Mouse (Mus musculus) CH12.LX (cell line): ENCODE data around the gene 1700125H20Rik. TPM values are rescaled to one million over a fixed set of nuclear protein-coding genes. Genes with fewer than 3 reads are reported as not detected.
A peak's percentile ranks its signal among the peaks of the same experiment; 100 is the strongest.

Source experiments
- DNase-seq: peaks from one replicate; pipeline ENCODE4 v3.0.0-alpha.2; 2013; ENCODE audit errors: extremely low read depth
- H3K27ac ChIP-seq: 2 replicates; pipeline ENCODE4 v1.5.1; 2012; ENCODE audit warnings: low read depth, mild to moderate bottlenecking, control low read depth, moderate library complexity; ENCODE audit not compliant: insufficient read depth
- H3K27me3 ChIP-seq: replicated peaks from 2 replicates; pipeline ENCODE3; 2012; ENCODE audit warnings: inconsistent platforms
- H3K36me3 ChIP-seq, 2 experiments: replicated peaks in 1 of 2; 2 replicates each; pipeline versions ENCODE3 to v1.6.1; 2012; ENCODE audit warnings: inconsistent platforms in 1 of 2, low read length in 1 of 2, mild to moderate bottlenecking in 1 of 2, mixed read lengths in 1 of 2, moderate library complexity in 1 of 2; ENCODE audit not compliant: control insufficient read depth in 1 of 2, insufficient read depth in 1 of 2
- H3K4me1 ChIP-seq, 2 experiments: 2 replicates each; pipeline ENCODE4 v1.6.1; 2012; ENCODE audit warnings: inconsistent platforms in 1 of 2, moderate library complexity in 1 of 2; ENCODE audit not compliant: insufficient read depth in 2 of 2, control insufficient read depth in 1 of 2
- H3K4me2 ChIP-seq: 2 replicates; pipeline ENCODE4 v1.6.1; 2012; ENCODE audit warnings: low read depth, mild to moderate bottlenecking, control low read depth; ENCODE audit not compliant: poor library complexity, insufficient read depth, severe bottlenecking
- H3K4me3 ChIP-seq, 3 experiments: fragments of 150-350 bp in 1 of 3; sonication (generic) in 1 of 3; replicated peaks in 1 of 3; 2 replicates each; pipeline versions ENCODE3 to v1.5.1; 2011 to 2012; ENCODE audit warnings: low read depth in 2 of 3, low read length in 2 of 3, mild to moderate bottlenecking in 2 of 3, moderate library complexity in 2 of 3, control low read depth in 1 of 3, improper control_type of control experiment in 1 of 3, inconsistent platforms in 1 of 3, mixed read lengths in 1 of 3; ENCODE audit not compliant: poor library complexity in 1 of 3
- H3K79me2 ChIP-seq: replicated peaks from 2 replicates; pipeline ENCODE4 v1.6.1; 2012; ENCODE audit warnings: mild to moderate bottlenecking, moderate library complexity; ENCODE audit not compliant: control insufficient read depth, poor library complexity, insufficient read depth, severe bottlenecking; ENCODE audit errors: extremely low read depth
- H3K9ac ChIP-seq: 2 replicates; pipeline ENCODE4 v1.6.1; 2012; ENCODE audit warnings: low read depth, mild to moderate bottlenecking, control low read depth, moderate library complexity; ENCODE audit not compliant: insufficient read depth
- H3K9me3 ChIP-seq: replicated peaks from 2 replicates; pipeline ENCODE3; 2012; ENCODE audit warnings: low read length, inconsistent platforms, mixed read lengths
- BHLHE40 ChIP-seq: IDR thresholded peaks from 2 replicates; pipeline ENCODE4 v1.6.1; 2011; ENCODE audit warnings: mild to moderate bottlenecking, low read depth, low read length, improper control_type of control experiment
- CHD2 ChIP-seq: IDR thresholded peaks from 2 replicates; pipeline ENCODE4 v1.6.1; 2011; ENCODE audit warnings: low read length, improper control_type of control experiment
- CTCF ChIP-seq, 2 experiments: IDR thresholded peaks in 1 of 2; conservative IDR thresholded peaks in 1 of 2; 2 replicates each; pipeline ENCODE4 v1.5.1; 2011 to 2012; ENCODE audit warnings: low read depth in 2 of 2, low read length in 2 of 2, improper control_type of control experiment in 1 of 2, inconsistent platforms in 1 of 2, mild to moderate bottlenecking in 1 of 2, moderate library complexity in 1 of 2
- E2F4 ChIP-seq: IDR thresholded peaks from 2 replicates; pipeline ENCODE4 v1.6.1; 2011; ENCODE audit warnings: low read depth, low read length, improper control_type of control experiment; ENCODE audit not compliant: insufficient replicate concordance
- ELF1 ChIP-seq: IDR thresholded peaks from 2 replicates; pipeline ENCODE4 v1.6.1; 2014; ENCODE audit warnings: low read depth, mild to moderate bottlenecking, inconsistent platforms, low read length, improper control_type of control experiment
- EP300 ChIP-seq: IDR thresholded peaks from 2 replicates; pipeline ENCODE4 v1.6.1; 2011; ENCODE audit warnings: low read length, improper control_type of control experiment
- ETS1 ChIP-seq: conservative IDR thresholded peaks from 2 replicates; pipeline ENCODE4 v1.6.1; 2012; ENCODE audit warnings: low read depth, mild to moderate bottlenecking, inconsistent platforms, low read length, improper control_type of control experiment, moderate library complexity
- HCFC1 ChIP-seq: IDR thresholded peaks from 2 replicates; pipeline ENCODE4 v1.6.1; 2012; ENCODE audit warnings: low read depth, mild to moderate bottlenecking, inconsistent platforms, low read length, improper control_type of control experiment
- IRF4 ChIP-seq: IDR thresholded peaks from 2 replicates; pipeline ENCODE4 v1.6.1; 2014; ENCODE audit warnings: low read depth, mild to moderate bottlenecking, inconsistent platforms, low read length, improper control_type of control experiment
- JUND ChIP-seq: conservative IDR thresholded peaks from 2 replicates; pipeline ENCODE4 v1.6.1; 2011; ENCODE audit warnings: low read depth, low read length, improper control_type of control experiment
- KAT2A ChIP-seq: IDR thresholded peaks from 2 replicates; pipeline ENCODE4 v1.6.1; 2012; ENCODE audit warnings: low read length, improper control_type of control experiment, inconsistent platforms; ENCODE audit not compliant: insufficient replicate concordance
- MAFK ChIP-seq: IDR thresholded peaks from 2 replicates; pipeline ENCODE4 v1.6.1; 2011; ENCODE audit warnings: low read length, improper control_type of control experiment; ENCODE audit not compliant: insufficient replicate concordance
- MAX ChIP-seq: IDR thresholded peaks from 2 replicates; pipeline ENCODE4 v1.6.1; 2011; ENCODE audit warnings: low read length, improper control_type of control experiment
- MAZ ChIP-seq: IDR thresholded peaks from 2 replicates; pipeline ENCODE4 v1.6.1; 2012; ENCODE audit warnings: low read depth, mild to moderate bottlenecking, inconsistent platforms, low read length, improper control_type of control experiment, moderate library complexity
- MEF2A ChIP-seq: IDR thresholded peaks from 2 replicates; pipeline ENCODE4 v1.6.1; 2014; ENCODE audit warnings: low read depth, mild to moderate bottlenecking, inconsistent platforms, low read length, improper control_type of control experiment, borderline replicate concordance
- MXI1 ChIP-seq: IDR thresholded peaks from 2 replicates; pipeline ENCODE4 v1.6.1; 2011; ENCODE audit warnings: mild to moderate bottlenecking, low read depth, low read length, improper control_type of control experiment
- MYC ChIP-seq: IDR thresholded peaks from 2 replicates; pipeline ENCODE4 v1.6.1; 2011; ENCODE audit warnings: low read depth, mild to moderate bottlenecking, improper control_type of control experiment, low read length
- NELFE ChIP-seq: IDR thresholded peaks from 2 replicates; pipeline ENCODE4 v1.6.1; 2011; ENCODE audit warnings: low read depth, low read length, improper control_type of control experiment
- NRF1 ChIP-seq: IDR thresholded peaks from 2 replicates; pipeline ENCODE4 v1.6.1; 2014; ENCODE audit warnings: low read depth, mild to moderate bottlenecking, inconsistent platforms, low read length, improper control_type of control experiment, moderate library complexity
- POLR2A ChIP-seq: IDR thresholded peaks from 2 replicates; pipeline ENCODE4 v1.6.1; 2011; ENCODE audit warnings: low read depth, mild to moderate bottlenecking, improper control_type of control experiment, low read length
- POLR2AphosphoS2 ChIP-seq: IDR thresholded peaks from 2 replicates; pipeline ENCODE4 v1.6.1; 2011; ENCODE audit warnings: low read depth, low read length, improper control_type of control experiment
- SIN3A ChIP-seq: IDR thresholded peaks from 2 replicates; pipeline ENCODE4 v1.6.1; 2012; ENCODE audit warnings: low read length, improper control_type of control experiment, inconsistent platforms
- SMC3 ChIP-seq: IDR thresholded peaks from 2 replicates; pipeline ENCODE4 v1.6.1; 2011; ENCODE audit warnings: low read depth, low read length, improper control_type of control experiment
- TBP ChIP-seq: conservative IDR thresholded peaks from 2 replicates; pipeline ENCODE4 v1.6.1; 2011; ENCODE audit warnings: low read depth, low read length, improper control_type of control experiment
- TCF12 ChIP-seq: IDR thresholded peaks from 2 replicates; pipeline ENCODE4 v1.6.1; 2014; ENCODE audit warnings: low read depth, mild to moderate bottlenecking, inconsistent platforms, low read length, improper control_type of control experiment
- USF1 ChIP-seq: IDR thresholded peaks from 2 replicates; pipeline ENCODE4 v1.6.1; 2014; ENCODE audit warnings: low read depth, mild to moderate bottlenecking, inconsistent platforms, low read length, improper control_type of control experiment
- USF2 ChIP-seq: conservative IDR thresholded peaks from 2 replicates; pipeline ENCODE4 v1.6.1; 2011; ENCODE audit warnings: low read depth, low read length, improper control_type of control experiment
- ZKSCAN1 ChIP-seq: IDR thresholded peaks from 2 replicates; pipeline ENCODE4 v1.6.1; 2012; ENCODE audit warnings: low read depth, inconsistent platforms, low read length, improper control_type of control experiment, borderline replicate concordance
- ZMIZ1 ChIP-seq: IDR thresholded peaks from 2 replicates; pipeline ENCODE4 v1.6.1; 2012; ENCODE audit warnings: low read depth, mild to moderate bottlenecking, inconsistent platforms, low read length, improper control_type of control experiment
- ZNF384 ChIP-seq: IDR thresholded peaks from 2 replicates; pipeline ENCODE4 v1.6.1; 2012; ENCODE audit warnings: low read depth, low read length, improper control_type of control experiment, inconsistent platforms
- dilution Hi-C: fragments of 300-500 bp; cut with MboI; formaldehyde crosslinking; loops from 2 replicates; pipeline ENCODE4 v1.14.3; 2020; ENCODE audit warnings: low sequenced_read_pairs; ENCODE audit not compliant: extremely low pct_unique_long_range_greater_than_20kb, extremely low pct_ligation_motif_present
- in situ Hi-C: fragments of 300-500 bp; cut with MboI; formaldehyde crosslinking; loops from 3 replicates; pipeline ENCODE4 v1.14.3; 2019; ENCODE audit warnings: low sequenced_read_pairs, low pct_ligation_motif_present, low pct_unique_long_range_greater_than_20kb, mixed read lengths
- polyA plus RNA-seq: library from polyadenylated mRNA; unstranded; fragments of >175 nt; gene quantifications from 2 replicates; pipeline ENCODE4 v1.2.1, GENCODE M21; 2012; ENCODE audit warnings: low read depth; ENCODE audit not compliant: insufficient read length
- total RNA-seq, 2 experiments: library from RNA; depleted of rRNA; stranded (reverse); fragments of 300-350 nt in 1 of 2; fragments of >200 nt in 1 of 2; gene quantifications; 2 replicates each; pipeline ENCODE4 v1.2.3; 2012 to 2014

Gene 1700125H20Rik
- total and polyA plus RNA-seq, 3 experiments: 0.17 TPM; not detected in 2

GRCm38 (mm10) chr11:85139581-85140540 is 30.3 kb upstream of the 1700125H20Rik start, which contains the start of gene Usp32:
Usp32 (minus strand) TSS chr11:85140161.
- H3K27ac ChIP-seq: peak within 1 kb of the TSS; percentile 22; the same call in 1 of the 2 replicates
- peaks cover 5% of the 10 kb centered on the region for H3K79me2 ChIP-seq
- H3K27me3 ChIP-seq: no peaks in the 10 kb centered on the region
- H3K9ac ChIP-seq: peak within 1 kb of the TSS; percentile 87
- peaks cover 0 to 21% of the 10 kb centered on the region in 2 experiments; a peak in 3 of 4 replicates for H3K4me1 ChIP-seq
- in situ Hi-C loops: no loop called here
- peak; percentile 99 for DNase-seq
- H3K9me3 ChIP-seq: no peaks in the 10 kb centered on the region
- H3K4me3 ChIP-seq: peak within 1 kb of the TSS; percentile 75 to 98 (median 94)
- dilution Hi-C loops: no loop called here
- H3K36me3 ChIP-seq: peaks cover 0 to 5% of the 10 kb centered on the region in 2 experiments
- H3K4me2 ChIP-seq: peak within 1 kb of the TSS; percentile 93
- TF ChIP-seq E2F4: 0 out of 2 replicates have a peak, but pooled peaks have one; percentile 75
- peak; percentile 80 for TF ChIP-seq BHLHE40
- peak; percentile 84 for TF ChIP-seq CHD2
- TF ChIP-seq ZKSCAN1: no peak
- TF ChIP-seq POLR2AphosphoS2: peak; percentile 92
- TF ChIP-seq MAX: peak; percentile 64; the same call in 1 of the 2 replicates
- peak; percentile 94 for TF ChIP-seq POLR2A
- peak; percentile 71; the same call in 1 of the 2 replicates for TF ChIP-seq MEF2A
- peak; percentile 97 for TF ChIP-seq NELFE
- peak; percentile 83; the same call in 1 of the 2 replicates for TF ChIP-seq MXI1
- peak; percentile 82 for TF ChIP-seq HCFC1
- peak; percentile 57; the same call in 1 of the 2 replicates for TF ChIP-seq NRF1
- TF ChIP-seq IRF4: peak; percentile 63
- no peak for TF ChIP-seq ZNF384
- TF ChIP-seq SIN3A: peak; percentile 97
- TF ChIP-seq ELF1: peak; percentile 96
- peak; percentile 92 for TF ChIP-seq ZMIZ1
- no peak for TF ChIP-seq SMC3
- peak; percentile 98 for TF ChIP-seq MAZ
- no peak for TF ChIP-seq TBP
- TF ChIP-seq KAT2A: peak; percentile 65; the same call in 1 of the 2 replicates
- TF ChIP-seq MAFK: no peak
- TF ChIP-seq MYC: no peak
- no peak for TF ChIP-seq EP300
- TF ChIP-seq JUND: no peak
- TF ChIP-seq CTCF (conservative IDR thresholded peaks at IDR 0.05 in 1 of 2, IDR thresholded peaks at IDR 0.05 in 1 of 2; ENCODE audit: low read depth in 2 of 2, low read length in 2 of 2): no peak
- peak; percentile 89 for TF ChIP-seq USF1
- TF ChIP-seq ETS1: peak; percentile 84
- peak; percentile 64 for TF ChIP-seq USF2
- TF ChIP-seq TCF12: peak; percentile 86; the same call in 1 of the 2 replicates
